Mouse (Mus musculus) liver, adult 2 months (tissue): Measurements from ENCODE around the gene Tmsb15l.

Experiments used
- CTCF ChIP-seq: fragments of 200-500 bp; IDR thresholded peaks from 2 replicates; pipeline ENCODE4 v1.5.1; 2011; ENCODE audit warnings: low read depth, low read length, control low read depth
- POLR2A ChIP-seq: fragments of 200-500 bp; IDR thresholded peaks from 2 replicates; pipeline ENCODE4 v1.6.1; 2011; ENCODE audit warnings: low read length, control low read depth; ENCODE audit not compliant: insufficient read depth; ENCODE audit errors: extremely low read depth

DNA sequence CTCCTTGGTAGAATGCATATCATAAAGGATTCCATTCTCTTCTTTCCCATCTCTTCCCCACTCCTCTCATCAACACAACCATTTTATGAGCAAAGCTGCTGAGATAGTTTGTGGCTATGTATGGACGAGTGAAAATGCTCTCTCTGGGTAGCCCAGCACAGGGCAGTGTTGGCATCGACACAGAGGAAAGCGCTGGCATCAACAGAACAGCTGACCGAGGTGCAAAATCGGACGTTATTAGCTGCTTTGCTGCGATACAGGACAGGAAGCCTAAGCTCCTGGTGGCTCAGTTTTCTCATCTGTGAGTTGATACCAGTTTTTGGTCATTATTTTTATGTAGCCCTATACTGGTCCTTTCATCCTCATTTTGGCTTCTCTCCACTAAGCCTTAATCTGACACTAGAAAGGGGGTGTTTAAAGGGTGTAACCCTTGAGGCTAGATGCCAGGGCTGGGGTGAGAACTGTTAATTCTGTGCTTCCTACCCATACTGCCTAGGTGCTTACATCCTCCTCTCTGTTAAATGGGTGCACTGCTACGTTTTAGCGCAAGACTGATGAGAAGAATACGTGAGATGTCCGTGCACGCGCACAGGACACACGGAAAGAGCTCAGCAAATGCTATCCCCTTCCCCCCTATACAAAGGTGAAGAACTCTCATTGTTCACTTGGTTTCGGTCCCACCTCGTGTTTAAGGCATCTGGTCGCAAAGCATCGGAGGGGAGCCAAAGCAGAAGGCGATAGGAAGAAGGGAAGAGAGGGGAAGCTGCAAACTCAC is 15.7 kb upstream of the Tmsb15l start:
- TF ChIP-seq CTCF = no peak
- TF ChIP-seq POLR2A = no peak
